9 mouse cellular contexts compared by ENCODE assay signal in the genomic region with DNA sequence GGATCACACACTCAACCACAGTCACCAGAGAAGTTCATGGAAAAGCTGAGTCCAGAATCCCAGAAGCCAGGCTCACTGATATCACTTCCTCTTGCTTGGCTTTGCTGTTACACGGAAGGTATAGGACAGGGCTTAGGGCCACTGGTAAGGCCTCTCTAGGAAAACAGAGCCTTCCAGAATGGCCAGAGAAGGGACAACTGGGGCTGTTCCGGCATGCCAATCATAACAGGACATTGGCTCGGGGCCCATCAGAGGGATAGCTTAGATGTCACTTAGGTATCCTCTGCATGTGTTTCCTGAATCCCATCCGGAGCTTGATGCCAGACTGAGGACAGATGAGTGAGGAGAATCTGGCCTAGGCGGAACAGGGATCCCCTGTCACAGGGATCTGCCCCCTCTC.
DNase-seq lines count a peak whose midpoint lies in the region; ATAC-seq and TF ChIP-seq lines count a peak whose summit lies in the region.
"Had no signal": no experiment of that assay in that cellular context is flagged by ENCODE, and none has a peak within 500 bp of the region (broad histone marks: within the 10 kb centered on the region; RNA-seq: fewer than 3 reads in every experiment).

No protein-coding gene starts in this region.

- H3K4me3 ChIP-seq in layer of hippocampus, adult 2 months = no peak overlapping the region
- H3K4me3 ChIP-seq in hindbrain, embryonic 11.5 days (ENCODE audit: low read depth, low read length) = no peak overlapping the region
- H3K4me3 ChIP-seq in limb, embryonic 13.5 days = no peak overlapping the region
- H3K4me3 ChIP-seq in midbrain, embryonic 16.5 days (ENCODE audit: low read depth, low read length) = no peak overlapping the region

- H3K36me3 ChIP-seq in hindbrain, embryonic 11.5 days (ENCODE audit: control insufficient read depth, insufficient read depth, low read length) = no peaks in the 10 kb centered on the region
- H3K36me3 ChIP-seq in limb, embryonic 13.5 days = no peaks in the 10 kb centered on the region
- H3K36me3 ChIP-seq in midbrain, embryonic 16.5 days (ENCODE audit: control insufficient read depth, insufficient read depth, low read length) = no peaks in the 10 kb centered on the region

- DNase-seq in layer of hippocampus, adult 2 months (ENCODE audit: low spot score in 2 of 2) = no peak
- no peak for DNase-seq in layer of hippocampus, adult 18-20 months (ENCODE audit: low spot score in 2 of 2)
- DNase-seq in hindbrain, embryonic 11.5 days (ENCODE audit: low spot score) = peak; percentile 17
- DNase-seq in natural killer cell, adult 2 months (ENCODE audit: low spot score in 2 of 2) = no peak
- DNase-seq in thymus, postnatal 4 days = no peak

- no peaks in the 10 kb centered on the region for H3K4me1 ChIP-seq in hindbrain, embryonic 11.5 days (replicated peaks; ENCODE audit: control insufficient read depth, insufficient read depth, low read length)
- H3K4me1 ChIP-seq in limb, embryonic 13.5 days = peaks cover 38% of the 10 kb centered on the region
- no peaks in the 10 kb centered on the region; the same call in none of the 2 replicates for H3K4me1 ChIP-seq in midbrain, embryonic 16.5 days (ENCODE audit: control insufficient read depth, insufficient read depth, low read length)

- no peak overlapping the region for H3K4me2 ChIP-seq in hindbrain, embryonic 11.5 days (replicated peaks; ENCODE audit: low read depth, low read length)
- H3K4me2 ChIP-seq in limb, embryonic 13.5 days (replicated peaks) = peak overlapping the region; percentile 53; the same call in 1 of the 2 replicates
- no peak overlapping the region for H3K4me2 ChIP-seq in midbrain, embryonic 16.5 days (ENCODE audit: low read length)

- peaks cover 2% of the 10 kb centered on the region; the same call in 1 of the 2 replicates for H3K27me3 ChIP-seq in hindbrain, embryonic 11.5 days (ENCODE audit: control insufficient read depth, insufficient read depth, low read length)
- H3K27me3 ChIP-seq in limb, embryonic 13.5 days = peaks cover 42% of the 10 kb centered on the region; the same call in 1 of the 2 replicates
- peaks cover 3% of the 10 kb centered on the region for H3K27me3 ChIP-seq in midbrain, embryonic 16.5 days (ENCODE audit: control insufficient read depth, insufficient read depth, low read depth, low read length)
- H3K27me3 ChIP-seq: CH12.LX had no signal

- WGBS in hindbrain, embryonic 11.5 days = 57% methylated on average over 5 of the region's 5 CpGs
- WGBS in limb, embryonic 13.5 days = 58% methylated on average over 5 of the region's 5 CpGs
- WGBS in midbrain, embryonic 16.5 days = 65% methylated on average over 5 of the region's 5 CpGs

- no peaks in the 10 kb centered on the region for H3K9me3 ChIP-seq in hindbrain, embryonic 11.5 days (ENCODE audit: control insufficient read depth, low read length)
- H3K9me3 ChIP-seq in limb, embryonic 13.5 days = no peaks in the 10 kb centered on the region
- H3K9me3 ChIP-seq in midbrain, embryonic 16.5 days (replicated peaks; ENCODE audit: control insufficient read depth, low read length, poor library complexity, severe bottlenecking) = no peaks in the 10 kb centered on the region

- H3K9ac ChIP-seq in hindbrain, embryonic 11.5 days (ENCODE audit: low read depth, low read length) = 0 out of 2 replicates have a peak overlapping the region, but pooled peaks have one; percentile 24
- peak overlapping the region; percentile 50; the same call in 1 of the 2 replicates for H3K9ac ChIP-seq in limb, embryonic 13.5 days
- H3K9ac ChIP-seq in midbrain, embryonic 16.5 days (ENCODE audit: low read depth, low read length) = 0 out of 2 replicates have a peak overlapping the region, but pooled peaks have one; percentile 20

- H3K27ac ChIP-seq in layer of hippocampus, adult 2 months = peak overlapping the region; percentile 76
- H3K27ac ChIP-seq in hindbrain, embryonic 11.5 days (ENCODE audit: low read depth, low read length) = peak overlapping the region; percentile 84
- H3K27ac ChIP-seq in limb, embryonic 13.5 days = peak overlapping the region; percentile 85; the same call in 1 of the 2 replicates
- peak overlapping the region; percentile 76 for H3K27ac ChIP-seq in midbrain, embryonic 16.5 days (ENCODE audit: low read length)

- no peak for TF ChIP-seq CTCF in layer of hippocampus, adult 2 months (conservative IDR thresholded peaks at IDR 0.05)

- ATAC-seq in hindbrain, embryonic 11.5 days (ENCODE audit: low FRiP score) = no peak
- no peak for ATAC-seq in limb, embryonic 13.5 days (ENCODE audit: low FRiP score, low read depth)
- 0 out of 2 replicates have a peak, but pooled peaks have one; percentile 14 for ATAC-seq in midbrain, embryonic 16.5 days
- no peak for ATAC-seq in granulocyte monocyte progenitor cell, adult 5-6 weeks (replicated peaks; ENCODE audit: poor library complexity, severe bottlenecking)
